Mouse (Mus musculus): ENCODE data around the gene Nfib.

GRCm38 (mm10) chr4:82306045-82306444, 399.5 kb downstream of the Nfib start:
- TF ChIP-seq CTCF (IDR thresholded peaks at IDR 0.05; ENCODE audit: control insufficient read depth, insufficient read depth, low read length) (no peak), POLR2A (IDR thresholded peaks at IDR 0.05; ENCODE audit: borderline replicate concordance, control insufficient read depth, low read depth, low read length) (no peak)

All from bone marrow, adult 2 months (tissue).